Mouse (Mus musculus): ENCODE data around the gene Mars. TPM values are rescaled to one million over a fixed set of nuclear protein-coding genes. Genes with fewer than 3 reads are reported as not detected.

The Mars gene
- polyA plus RNA-seq, 1 experiment from 2014 or later, result 108 TPM

DNA sequence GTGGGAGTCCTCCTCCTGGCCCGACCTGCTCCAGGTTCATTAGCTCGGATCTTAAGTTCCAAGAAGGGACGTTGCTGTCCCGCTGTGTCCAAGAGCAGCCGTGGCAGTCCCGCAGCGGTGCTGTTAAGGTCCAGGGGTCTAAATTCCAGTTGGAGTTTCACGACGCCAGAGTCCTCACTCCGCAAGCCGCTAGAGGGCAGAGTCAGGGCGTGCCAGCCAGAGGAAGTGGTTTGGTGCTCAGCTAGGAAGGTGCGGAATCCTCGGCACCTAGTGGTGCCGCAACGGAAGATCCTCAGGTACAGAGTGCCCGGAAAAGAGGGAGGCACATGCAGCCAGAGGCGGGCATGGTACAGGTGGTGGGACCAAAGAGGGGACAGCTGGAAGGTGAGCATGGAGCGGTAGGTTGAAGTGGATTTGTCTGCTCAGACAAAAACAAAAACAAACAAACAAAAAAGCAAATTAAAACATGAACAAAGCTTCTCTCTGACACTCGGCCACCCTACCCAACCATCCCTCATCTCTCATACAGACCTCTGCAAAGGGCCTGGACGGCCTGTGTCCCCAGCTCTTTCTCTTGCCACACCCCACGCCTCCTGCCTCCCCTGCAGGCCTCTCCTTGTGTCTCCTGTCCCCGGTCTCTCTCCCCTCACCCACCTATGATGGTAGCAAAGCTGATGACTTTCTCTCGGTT lies 39.2 kb upstream of the Mars start:
- Histone ChIP-seq H3K9ac (ENCODE audit: low read depth, low read length) (peak overlapping the region; percentile 55), H3K36me3 (ENCODE audit: control insufficient read depth, insufficient read depth, low read length) (no peaks in the 10 kb centered on the region), H3K9me3 (ENCODE audit: control insufficient read depth, low read length) (no peaks in the 10 kb centered on the region), H3K27me3 (replicated peaks; ENCODE audit: control insufficient read depth, insufficient read depth, low read length) (no peaks in the 10 kb centered on the region), H3K4me1 (ENCODE audit: control insufficient read depth, insufficient read depth, low read length) (peaks cover 6% of the 10 kb centered on the region; the same call in 1 of the 2 replicates), H3K4me3 (ENCODE audit: low read depth, low read length) (peak overlapping the region; percentile 31), H3K27ac (replicated peaks; ENCODE audit: low read depth, low read length) (no peak overlapping the region), H3K4me2 (ENCODE audit: low read depth, low read length) (peak overlapping the region; percentile 55)
- ATAC-seq (ENCODE audit: low read depth) (peak; percentile 89), DNase-seq (ENCODE audit: low spot score) (peak; percentile 81)
- WGBS, result 10% methylated on average over 24 of the region's 24 CpGs

DNA sequence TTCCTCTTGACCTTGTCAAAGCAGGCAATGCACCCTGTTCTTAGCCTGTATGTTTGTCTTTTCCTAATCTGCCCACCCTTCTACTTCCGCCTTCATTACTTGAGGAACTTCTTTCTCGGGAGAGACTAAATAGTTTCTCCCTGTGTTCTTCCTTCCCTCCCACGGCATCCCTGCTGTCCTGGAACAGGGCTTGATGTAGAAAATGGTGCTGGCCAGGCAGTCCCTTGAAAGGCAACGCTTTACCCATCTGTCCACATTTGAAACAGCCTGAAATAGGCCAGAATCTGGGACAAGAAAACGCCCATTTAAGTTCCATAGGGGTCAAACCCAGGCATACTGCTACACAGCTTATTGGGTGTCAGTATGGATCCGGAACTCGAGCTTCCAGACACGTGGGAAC lies 38.2 kb upstream of the Mars start:
- WGBS, result 72% methylated on average over 8 of the region's 8 CpGs
- no peak overlapping the region for H3K27ac ChIP-seq (replicated peaks; ENCODE audit: low read depth, low read length)
- H3K9ac ChIP-seq (ENCODE audit: low read depth, low read length), result no peak overlapping the region
- DNase-seq (ENCODE audit: low spot score) (no peak), ATAC-seq (ENCODE audit: low read depth) (no peak)
- no peaks in the 10 kb centered on the region for H3K36me3 ChIP-seq (ENCODE audit: control insufficient read depth, insufficient read depth, low read length)
- H3K9me3 ChIP-seq (ENCODE audit: control insufficient read depth, low read length), result no peaks in the 10 kb centered on the region
- no peak overlapping the region for H3K4me3 ChIP-seq (ENCODE audit: low read depth, low read length)
- no peak overlapping the region for H3K4me2 ChIP-seq (ENCODE audit: low read depth, low read length)
- no peaks in the 10 kb centered on the region for H3K27me3 ChIP-seq (replicated peaks; ENCODE audit: control insufficient read depth, insufficient read depth, low read length)
- H3K4me1 ChIP-seq (ENCODE audit: control insufficient read depth, insufficient read depth, low read length), result peaks cover 6% of the 10 kb centered on the region; the same call in 1 of the 2 replicates

DNA sequence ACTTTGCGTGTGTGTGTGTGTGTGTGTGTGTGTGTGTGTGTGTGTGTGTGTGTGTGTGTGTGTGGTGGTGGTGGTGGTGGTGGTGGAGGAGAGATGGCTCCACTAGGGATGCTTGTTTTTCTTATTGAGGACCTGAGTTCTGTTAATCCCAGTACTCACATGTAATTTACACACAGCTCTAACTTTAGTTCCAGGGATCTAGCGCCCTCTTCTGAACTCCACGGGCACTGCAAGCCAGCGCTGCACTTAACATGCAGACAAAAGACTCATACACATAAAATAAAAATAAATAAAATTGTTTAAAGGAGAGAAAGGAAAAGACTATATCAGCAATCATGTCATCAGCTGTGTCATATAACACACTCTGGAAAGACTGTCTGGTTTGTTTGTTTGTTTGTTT lies 37.4 kb upstream of the Mars start:
- H3K27me3 ChIP-seq (replicated peaks; ENCODE audit: control insufficient read depth, insufficient read depth, low read length), result no peaks in the 10 kb centered on the region
- no peak overlapping the region for H3K9ac ChIP-seq (ENCODE audit: low read depth, low read length)
- H3K27ac ChIP-seq (replicated peaks; ENCODE audit: low read depth, low read length), result no peak overlapping the region
- no peaks in the 10 kb centered on the region for H3K36me3 ChIP-seq (ENCODE audit: control insufficient read depth, insufficient read depth, low read length)
- DNase-seq (ENCODE audit: low spot score), result no peak
- H3K9me3 ChIP-seq (ENCODE audit: control insufficient read depth, low read length), result no peaks in the 10 kb centered on the region
- 70% methylated on average over 4 of the region's 4 CpGs for WGBS
- H3K4me1 ChIP-seq (ENCODE audit: control insufficient read depth, insufficient read depth, low read length), result peaks cover 6% of the 10 kb centered on the region; the same call in 1 of the 2 replicates
- no peak overlapping the region for H3K4me2 ChIP-seq (ENCODE audit: low read depth, low read length)
- no peak overlapping the region for H3K4me3 ChIP-seq (ENCODE audit: low read depth, low read length)
- no peak for ATAC-seq (ENCODE audit: low read depth)

DNA sequence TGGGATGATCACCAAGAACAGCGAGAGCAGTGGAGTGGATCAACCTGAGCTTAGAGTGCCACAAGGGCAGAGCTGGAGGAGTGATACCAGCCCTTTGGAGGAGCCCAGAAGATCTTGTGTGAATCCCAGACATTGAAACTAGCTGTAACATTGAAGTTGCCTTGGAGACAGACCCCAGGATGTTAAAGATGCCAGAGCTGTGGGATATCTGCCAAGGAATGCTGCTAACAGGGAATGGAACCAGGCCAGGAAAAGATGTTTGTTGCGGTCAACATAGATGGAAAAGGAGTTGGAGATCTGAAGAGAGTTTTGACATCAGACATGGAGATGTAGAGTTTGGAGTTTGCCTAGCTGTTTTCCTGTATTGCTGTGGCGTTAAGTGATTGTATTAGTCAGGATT lies 34.6 kb upstream of the Mars start:
- Histone ChIP-seq H3K9me3 (ENCODE audit: control insufficient read depth, low read length) (no peaks in the 10 kb centered on the region), H3K4me1 (ENCODE audit: control insufficient read depth, insufficient read depth, low read length) (peaks cover 6% of the 10 kb centered on the region; the same call in 1 of the 2 replicates), H3K4me2 (ENCODE audit: low read depth, low read length) (no peak overlapping the region), H3K27ac (replicated peaks; ENCODE audit: low read depth, low read length) (no peak overlapping the region), H3K9ac (ENCODE audit: low read depth, low read length) (no peak overlapping the region), H3K4me3 (ENCODE audit: low read depth, low read length) (no peak overlapping the region), H3K36me3 (ENCODE audit: control insufficient read depth, insufficient read depth, low read length) (no peaks in the 10 kb centered on the region), H3K27me3 (replicated peaks; ENCODE audit: control insufficient read depth, insufficient read depth, low read length) (no peaks in the 10 kb centered on the region; the same call in 1 of the 2 replicates)
- no peak for DNase-seq (ENCODE audit: low spot score)
- 85% methylated on average over 3 of the region's 3 CpGs for WGBS
- no peak for ATAC-seq (ENCODE audit: low read depth)

DNA sequence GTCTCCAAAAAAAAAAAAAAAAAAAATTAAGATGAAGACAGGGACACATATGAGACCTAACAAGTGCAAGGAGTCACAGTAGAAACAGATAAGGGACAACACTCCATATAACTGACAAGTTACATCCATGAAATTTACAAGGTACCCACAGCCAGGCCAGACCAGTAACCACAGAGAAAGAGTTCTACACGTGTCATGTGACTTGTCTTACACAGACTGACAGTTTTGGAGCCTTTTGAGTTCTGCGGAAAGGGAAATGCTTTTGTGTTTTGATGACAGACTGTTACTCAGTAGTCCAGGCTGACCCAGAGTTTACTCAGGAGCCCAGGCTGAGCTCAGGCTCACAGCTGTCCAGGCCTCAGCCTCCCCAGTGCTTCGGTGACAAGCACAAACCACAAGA lies 31.4 kb upstream of the Mars start:
- Histone ChIP-seq H3K27me3 (replicated peaks; ENCODE audit: control insufficient read depth, insufficient read depth, low read length) (no peaks in the 10 kb centered on the region; the same call in 1 of the 2 replicates), H3K4me3 (ENCODE audit: low read depth, low read length) (no peak overlapping the region), H3K9ac (ENCODE audit: low read depth, low read length) (no peak overlapping the region), H3K4me2 (ENCODE audit: low read depth, low read length) (no peak overlapping the region), H3K27ac (replicated peaks; ENCODE audit: low read depth, low read length) (no peak overlapping the region), H3K4me1 (ENCODE audit: control insufficient read depth, insufficient read depth, low read length) (no peaks in the 10 kb centered on the region), H3K9me3 (ENCODE audit: control insufficient read depth, low read length) (no peaks in the 10 kb centered on the region), H3K36me3 (ENCODE audit: control insufficient read depth, insufficient read depth, low read length) (0 out of 2 replicates have a peak, but pooled peaks cover 3% of the 10 kb centered on the region)
- DNase-seq (ENCODE audit: low spot score) (no peak), ATAC-seq (ENCODE audit: low read depth) (no peak)
- 55% methylated on average over 3 of the region's 3 CpGs for WGBS

DNA sequence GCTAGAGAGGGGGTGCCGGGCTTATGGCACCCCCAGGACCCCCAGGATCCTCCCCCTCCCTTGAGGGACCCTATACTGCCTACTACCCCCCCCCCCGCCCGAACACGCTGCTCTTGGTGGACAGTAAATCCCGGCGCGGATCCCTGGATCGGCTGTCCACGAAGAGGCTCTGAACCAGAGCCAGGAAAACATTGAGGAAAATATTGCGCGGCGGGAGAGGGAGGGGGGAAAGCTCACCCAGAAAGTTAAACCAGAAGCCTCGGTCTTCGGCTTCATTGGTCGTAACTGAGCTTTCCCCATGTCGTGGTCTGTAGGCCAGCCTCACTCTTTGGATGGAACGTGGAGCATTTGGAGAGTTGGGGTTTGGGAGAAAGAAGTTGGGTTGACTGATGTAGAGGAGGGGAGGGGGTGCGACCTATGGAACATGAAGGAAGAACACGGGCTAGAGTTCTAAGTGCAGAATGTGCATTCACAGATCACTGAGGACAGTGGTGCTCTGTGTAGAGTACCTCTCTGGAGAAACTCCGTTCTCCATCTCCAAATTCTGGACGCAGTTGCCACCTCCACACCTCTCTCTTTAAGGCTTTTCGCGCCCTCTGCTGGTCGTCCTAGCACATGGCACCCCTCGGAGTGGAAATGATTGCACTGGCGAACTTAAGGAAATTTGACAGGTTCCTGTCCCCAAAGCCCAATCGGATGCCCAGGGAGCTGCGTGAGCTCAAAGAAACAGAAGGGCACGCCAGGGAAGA lies 30.5 kb upstream of the Mars start, which contains the start of gene Gli1:
Gene Gli1, minus strand, starts transcription at position 84 of the 749 bp plus-strand sequence.
- peak; percentile 53 for ATAC-seq (ENCODE audit: low read depth)

DNA sequence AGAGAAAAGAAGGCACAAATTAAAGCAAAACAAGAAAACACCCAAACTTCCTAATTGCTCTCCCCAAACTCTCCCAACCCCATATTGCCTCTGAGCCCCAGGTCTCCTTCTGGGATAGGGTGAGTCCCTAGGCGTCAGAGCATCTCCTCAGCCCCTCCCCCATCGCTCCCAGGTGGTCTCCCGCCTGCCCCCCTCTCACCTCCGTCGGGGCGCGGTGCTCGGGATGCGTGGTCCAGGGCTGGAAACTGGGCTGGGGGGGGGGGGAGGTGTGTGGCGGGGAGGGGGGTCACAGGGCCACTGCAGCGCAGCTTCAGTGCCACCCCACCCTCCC lies 29.7 kb upstream of the Mars start:
- H3K4me1 ChIP-seq (ENCODE audit: control insufficient read depth, insufficient read depth, low read length), result no peaks in the 10 kb centered on the region
- H3K4me2 ChIP-seq (ENCODE audit: low read depth, low read length), result peak overlapping the region; percentile 87
- no peak for DNase-seq (ENCODE audit: low spot score)
- 0% methylated on average over 2 of the region's 11 CpGs for WGBS
- peaks cover 19% of the 10 kb centered on the region for H3K36me3 ChIP-seq (ENCODE audit: control insufficient read depth, insufficient read depth, low read length)
- no peaks in the 10 kb centered on the region for H3K9me3 ChIP-seq (ENCODE audit: control insufficient read depth, low read length)
- H3K4me3 ChIP-seq (ENCODE audit: low read depth, low read length), result peak overlapping the region; percentile 61
- no peak for ATAC-seq (ENCODE audit: low read depth)
- peak overlapping the region; percentile 63 for H3K9ac ChIP-seq (ENCODE audit: low read depth, low read length)
- H3K27ac ChIP-seq (replicated peaks; ENCODE audit: low read depth, low read length), result peak overlapping the region; percentile 98
- no peaks in the 10 kb centered on the region; the same call in 1 of the 2 replicates for H3K27me3 ChIP-seq (replicated peaks; ENCODE audit: control insufficient read depth, insufficient read depth, low read length)

More for the DNA sequence above, 30.5 kb upstream of the Mars start, which contains the start of gene Gli1:
- H3K27me3 ChIP-seq (replicated peaks; ENCODE audit: control insufficient read depth, insufficient read depth, low read length), result no peaks in the 10 kb centered on the region; the same call in 1 of the 2 replicates
- H3K36me3 ChIP-seq (ENCODE audit: control insufficient read depth, insufficient read depth, low read length), result peaks cover 12% of the 10 kb centered on the region
- no peaks in the 10 kb centered on the region for H3K9me3 ChIP-seq (ENCODE audit: control insufficient read depth, low read length)
- H3K4me3 ChIP-seq (ENCODE audit: low read depth, low read length), result peak within 1 kb of the TSS; percentile 61
- H3K4me1 ChIP-seq (ENCODE audit: control insufficient read depth, insufficient read depth, low read length), result no peaks in the 10 kb centered on the region
- WGBS, result under 1% methylated on average over 29 of the region's 29 CpGs
- DNase-seq (ENCODE audit: low spot score), result peak; percentile 93
- peak within 1 kb of the TSS; percentile 98 for H3K27ac ChIP-seq (replicated peaks; ENCODE audit: low read depth, low read length)
- peak within 1 kb of the TSS; percentile 87 for H3K4me2 ChIP-seq (ENCODE audit: low read depth, low read length)
- peak within 1 kb of the TSS; percentile 63 for H3K9ac ChIP-seq (ENCODE audit: low read depth, low read length)

DNA sequence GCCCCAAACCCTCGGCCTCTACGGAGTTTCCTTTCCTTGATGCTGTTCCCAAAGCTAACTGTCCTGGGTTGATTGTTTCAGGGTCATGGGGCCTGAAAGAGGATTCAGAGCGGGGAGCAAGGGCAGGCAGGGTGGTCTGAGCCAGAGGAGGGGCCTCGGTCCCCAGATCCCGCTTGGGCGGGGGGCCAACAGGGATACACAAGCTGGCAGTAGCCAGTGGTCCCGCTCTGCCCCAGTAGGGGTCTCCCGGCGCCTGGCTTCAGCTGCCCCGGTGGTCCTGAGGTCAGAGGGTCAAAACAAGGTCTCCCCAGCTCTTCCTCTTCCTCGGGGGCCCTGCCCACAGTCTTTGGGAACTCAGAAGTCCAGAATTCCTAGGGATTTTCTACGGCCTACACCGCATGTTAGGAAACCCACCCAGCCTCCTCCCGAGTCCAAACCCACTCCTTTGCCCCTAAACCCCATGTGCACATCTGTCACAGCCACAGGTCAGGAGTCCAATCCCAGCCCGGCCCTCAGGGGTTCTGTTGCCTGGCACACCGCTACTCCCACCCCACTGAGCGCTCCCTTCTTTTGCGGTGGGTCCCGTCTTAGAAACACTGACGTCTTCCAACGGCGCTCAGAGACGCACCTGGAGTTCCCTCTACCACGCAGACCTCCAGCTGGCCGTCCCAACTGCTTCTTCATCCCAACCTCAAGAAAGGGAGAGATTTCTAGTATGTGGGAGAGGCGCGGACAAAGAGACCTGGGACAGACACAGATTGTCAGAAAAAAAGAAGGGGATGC lies 29.2 kb upstream of the Mars start:
- WGBS, result under 1% methylated on average over 23 of the region's 27 CpGs
- ATAC-seq (ENCODE audit: low read depth) (no peak), DNase-seq (ENCODE audit: low spot score) (peak; percentile 73)
- H3K9me3 ChIP-seq (ENCODE audit: control insufficient read depth, low read length), result no peaks in the 10 kb centered on the region
- peak overlapping the region; percentile 61 for H3K4me3 ChIP-seq (ENCODE audit: low read depth, low read length)
- no peaks in the 10 kb centered on the region; the same call in 1 of the 2 replicates for H3K27me3 ChIP-seq (replicated peaks; ENCODE audit: control insufficient read depth, insufficient read depth, low read length)
- H3K9ac ChIP-seq (ENCODE audit: low read depth, low read length), result peak overlapping the region; percentile 63
- peaks cover 23% of the 10 kb centered on the region for H3K36me3 ChIP-seq (ENCODE audit: control insufficient read depth, insufficient read depth, low read length)
- H3K27ac ChIP-seq (replicated peaks; ENCODE audit: low read depth, low read length), result peak overlapping the region; percentile 98
- peak overlapping the region; percentile 87 for H3K4me2 ChIP-seq (ENCODE audit: low read depth, low read length)
- no peaks in the 10 kb centered on the region for H3K4me1 ChIP-seq (ENCODE audit: control insufficient read depth, insufficient read depth, low read length)
